Mouse (Mus musculus) spleen, adult 2 months (tissue): ENCODE data around the gene Cdh3.

ENCODE experiments used
- CTCF ChIP-seq: fragments of 200-500 bp; IDR thresholded peaks from 2 replicates; pipeline ENCODE4 v1.5.1; 2011; ENCODE audit warnings: mild to moderate bottlenecking, inconsistent platforms; ENCODE audit not compliant: insufficient read depth, insufficient read length, insufficient replicate concordance; ENCODE audit errors: extremely low read depth
- POLR2A ChIP-seq: fragments of 200-500 bp; IDR thresholded peaks from 2 replicates; pipeline ENCODE4 v1.6.1; 2011; ENCODE audit warnings: low read depth, low read length, inconsistent platforms

GRCm38 (mm10) chr8:106462131-106462530 is 48.6 kb upstream of the Cdh3 start:
- TF ChIP-seq CTCF: no peak
- no peak for TF ChIP-seq POLR2A
